Mouse (Mus musculus): ENCODE measurements at regions not wholly inside any gene's neighbourhood (a gene's known extent, or its start where the extent isn't known, plus 50 kb on each side); places are given as distances from the start of the nearest gene placed in this dataset.

GRCm38 (mm10) chr11:7296252-7296651 is 82.5 kb upstream of the Igfbp3 start:
- no peak for TF ChIP-seq MYOD1 (IDR thresholded peaks at IDR 0.05; ENCODE audit: control insufficient read depth, insufficient read length, low read depth)
- TF ChIP-seq CEBPB (IDR thresholded peaks at IDR 0.05; ENCODE audit: low read depth): no peak
- no peak for TF ChIP-seq CTCF (IDR thresholded peaks at IDR 0.05; ENCODE audit: control insufficient read depth, insufficient read depth, insufficient read length)
- no peak for TF ChIP-seq USF1 (IDR thresholded peaks at IDR 0.05; ENCODE audit: low read depth)
